ENCODE assay signal across 10 mouse cellular contexts in genomic region chr10:3307752-3308151, GRCm38 (mm10). TPM values are rescaled to one million over a fixed set of nuclear protein-coding genes. Genes with fewer than 3 reads are reported as not detected.
DNase-seq lines count a peak whose midpoint lies in the region; ATAC-seq and TF ChIP-seq lines count a peak whose summit lies in the region.
"Had no signal": no experiment of that assay in that cellular context is flagged by ENCODE, and none has a peak within 500 bp of the region (broad histone marks: within the 10 kb centered on the region; RNA-seq: fewer than 3 reads in every experiment).

No protein-coding gene starts in this region.

- ATAC-seq in kidney, embryonic 14.5 days (ENCODE audit: low FRiP score, low TSS enrichment): no peak
- ATAC-seq in limb, embryonic 14.5 days (ENCODE audit: low FRiP score, low read depth): peak; percentile 30; the same call in 1 of the 2 replicates
- ATAC-seq in activated CD4-positive, CD25-positive, alpha-beta regulatory T cell, adult 4 months: no peak

- H3K9me3 ChIP-seq in kidney, embryonic 14.5 days (ENCODE audit: control insufficient read depth, low read length): no peaks in the 10 kb centered on the region
- H3K9me3 ChIP-seq in limb, embryonic 14.5 days (ENCODE audit: control insufficient read depth, low read length): no peaks in the 10 kb centered on the region

- no peaks in the 10 kb centered on the region for H3K36me3 ChIP-seq in kidney, embryonic 14.5 days (ENCODE audit: control insufficient read depth, insufficient read depth, low read length)
- no peaks in the 10 kb centered on the region for H3K36me3 ChIP-seq in limb, embryonic 14.5 days (ENCODE audit: control insufficient read depth, insufficient read depth, low read length)

- H3K4me2 ChIP-seq in kidney, embryonic 14.5 days (replicated peaks; ENCODE audit: low read depth, low read length): no peak overlapping the region
- H3K4me2 ChIP-seq in limb, embryonic 14.5 days (replicated peaks; ENCODE audit: low read depth, low read length, severe bottlenecking): no peak overlapping the region

- no peak overlapping the region for H3K27ac ChIP-seq in kidney, embryonic 14.5 days (ENCODE audit: low read depth, low read length)
- H3K27ac ChIP-seq in limb, embryonic 14.5 days (replicated peaks; ENCODE audit: low read depth, low read length): no peak overlapping the region

- no peak overlapping the region for H3K9ac ChIP-seq in kidney, embryonic 14.5 days (ENCODE audit: low read depth, low read length)
- no peak overlapping the region for H3K9ac ChIP-seq in limb, embryonic 14.5 days (ENCODE audit: low read depth, low read length, severe bottlenecking)

- peak; percentile 18 for DNase-seq in kidney, adult 18-20 months
- peak; percentile 12 for DNase-seq in cerebellum, adult 11 months
- peak; percentile 75 for DNase-seq in kidney, adult 9 months
- peak; percentile 90 for DNase-seq in limb, embryonic 14.5 days (ENCODE audit: low spot score)
- DNase-seq in gastrocnemius, adult 8-10 months (ENCODE audit: low spot score in 2 of 2): no peak
- no peak for DNase-seq in gastrocnemius, postnatal 25 days

- no peak for TF ChIP-seq POLR2A in limb, embryonic 14.5 days (IDR thresholded peaks at IDR 0.05; ENCODE audit: borderline replicate concordance, extremely low read depth, insufficient read depth, insufficient read length)

- WGBS in kidney, embryonic 14.5 days: 66% methylated on average over 2 of the region's 2 CpGs
- WGBS in limb, embryonic 14.5 days: 41% methylated on average over 2 of the region's 2 CpGs

- H3K4me3 ChIP-seq in kidney, embryonic 14.5 days (ENCODE audit: low read length): no peak overlapping the region
- H3K4me3 ChIP-seq in limb, embryonic 14.5 days (replicated peaks; ENCODE audit: low read length): no peak overlapping the region
- H3K4me3 ChIP-seq: megakaryocyte, embryonic 14.5 days had no signal

- H3K4me1 ChIP-seq in kidney, embryonic 14.5 days (ENCODE audit: control insufficient read depth, insufficient read depth, low read length): no peaks in the 10 kb centered on the region
- no peaks in the 10 kb centered on the region for H3K4me1 ChIP-seq in limb, embryonic 14.5 days (ENCODE audit: control insufficient read depth, insufficient read depth, low read length)
- H3K4me1 ChIP-seq: megakaryocyte, embryonic 14.5 days had no signal

- H3K27me3 ChIP-seq in kidney, embryonic 14.5 days (ENCODE audit: control insufficient read depth, insufficient read depth, low read length): no peaks in the 10 kb centered on the region
- H3K27me3 ChIP-seq in limb, embryonic 14.5 days (ENCODE audit: control insufficient read depth, insufficient read depth, low read length): no peaks in the 10 kb centered on the region
- H3K27me3 ChIP-seq: megakaryocyte, embryonic 14.5 days had no signal

RNA-seq across cellular contexts. Expression of gene H60c, which starts 40.2 kb away (rescaled TPM):
- not detected in 2 replicates for polyA plus RNA-seq in kidney, embryonic 14.5 days (2014; fragmentation: Nextera tagmentation; extraction: Ambion mirVana)
- 2.0 and 2.8 TPM in 2 replicates for polyA plus RNA-seq in limb, embryonic 14.5 days (2012; rRNA removed)
- polyA plus RNA-seq in limb, embryonic 14.5 days (2014; fragmentation: Nextera tagmentation; extraction: Ambion mirVana): 6.8 and 6.9 TPM in 2 replicates
- not detected for total RNA-seq in gastrocnemius, adult 8-10 months (2022)
- not detected for polyA plus RNA-seq in activated CD4-positive, CD25-positive, alpha-beta regulatory T cell, adult 4 months (2017; shearing (Covaris generic))
- not detected for total RNA-seq in gastrocnemius, postnatal 25 days (2021)
- polyA plus RNA-seq: testis, adult 2 months had no signal

RNA-seq across cellular contexts. Expression of gene Ppp1r14c, which starts 58.1 kb away (rescaled TPM):
- polyA plus RNA-seq in kidney, embryonic 14.5 days (2014; fragmentation: Nextera tagmentation; extraction: Ambion mirVana): 3.6 and 5.0 TPM in 2 replicates
- 4.6 and 5.2 TPM in 2 replicates for polyA plus RNA-seq in limb, embryonic 14.5 days (2012; rRNA removed)
- polyA plus RNA-seq in limb, embryonic 14.5 days (2014; fragmentation: Nextera tagmentation; extraction: Ambion mirVana): 12.5 and 13.8 TPM in 2 replicates
- 10 to 100 TPM; 66.7 to 86.3 (median 77.8) TPM for total RNA-seq in gastrocnemius, adult 8-10 months (2022)
- polyA plus RNA-seq in activated CD4-positive, CD25-positive, alpha-beta regulatory T cell, adult 4 months (2017; shearing (Covaris generic)): not detected
- total RNA-seq in gastrocnemius, postnatal 25 days (2021): 100 to 1,000 TPM in 1 of 2 experiments, 10 to 100 TPM in 1; 72.6 to 105 TPM

Comparison
In these comparisons a context has a peak if more than half of its experiments do, and no peak if none do; other contexts are left out.
1. DNase-seq: peak in kidney, adult 18-20 months (single experiment), cerebellum, adult 11 months (single experiment), kidney, adult 9 months (single experiment) and limb, embryonic 14.5 days (single experiment); none in gastrocnemius, adult 8-10 months (0 of 2) and gastrocnemius, postnatal 25 days (single experiment).